In the genomic region with DNA sequence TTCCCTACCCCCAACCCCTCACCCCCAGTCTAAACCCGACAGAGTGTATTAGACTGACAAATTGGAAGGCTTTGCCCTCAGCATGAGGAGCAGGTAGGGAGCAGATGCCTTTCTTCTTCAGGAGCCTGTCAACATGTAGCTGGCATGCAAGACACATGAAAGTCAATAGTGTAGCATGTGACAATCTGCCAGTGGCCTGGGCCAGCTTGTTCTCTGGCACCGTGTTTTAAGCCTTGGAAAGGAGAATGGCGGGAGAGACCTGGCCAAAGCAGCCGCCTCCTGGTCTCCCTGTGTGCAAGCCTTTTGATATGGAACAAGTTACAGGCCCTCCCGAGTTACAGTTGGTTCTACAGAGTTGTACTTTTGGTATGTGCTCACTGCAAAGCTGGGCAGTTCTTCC, we compare ENCODE assay signal across 21 mouse cellular contexts. TPM values are rescaled to one million over a fixed set of nuclear protein-coding genes. Genes with fewer than 3 reads are reported as not detected.
DNase-seq lines count a peak whose midpoint lies in the region; ATAC-seq and TF ChIP-seq lines count a peak whose summit lies in the region.
"Had no signal": no experiment of that assay in that cellular context is flagged by ENCODE, and none has a peak within 500 bp of the region (broad histone marks: within the 10 kb centered on the region; RNA-seq: fewer than 3 reads in every experiment).

No protein-coding gene starts in this region.

- intact Hi-C loops in heart, postnatal 10 days (cut with DNase I): no loop called here

- no peak overlapping the region for H3K4me3 ChIP-seq in forebrain, postnatal 0 days (ENCODE audit: low read depth, low read length)
- H3K4me3 ChIP-seq in forebrain, embryonic 13.5 days: no peak overlapping the region
- no peak overlapping the region for H3K4me3 ChIP-seq in lung, postnatal 0 days (ENCODE audit: low read depth, low read length)
- H3K4me3 ChIP-seq: erythroblast, embryonic 14.5 days; heart, embryonic 10.5 days; hindbrain, embryonic 10.5 days; limb, embryonic 15.5 days; myocyte; neural tube, embryonic 15.5 days had no signal

- no peak overlapping the region for H3K4me2 ChIP-seq in forebrain, postnatal 0 days (ENCODE audit: low read depth)
- H3K4me2 ChIP-seq in forebrain, embryonic 13.5 days: no peak overlapping the region
- no peak overlapping the region for H3K4me2 ChIP-seq in lung, postnatal 0 days (replicated peaks; ENCODE audit: low read depth, low read length)
- H3K4me2 ChIP-seq: limb, embryonic 15.5 days; neural tube, embryonic 15.5 days had no signal

- DNase-seq in forebrain, postnatal 0 days: no peak
- DNase-seq in heart, postnatal 10 days: peak; percentile 60 to 64
- DNase-seq in heart, postnatal 4 days: no peak
- peak; percentile 57 for DNase-seq in cerebellum, adult 11-12 months
- DNase-seq in cerebellum, postnatal 14 days: peak; percentile 83 to 85
- no peak for DNase-seq in lung, postnatal 0 days (ENCODE audit: low spot score)
- no peak for DNase-seq in thymus, adult 18-20 months
- DNase-seq: adrenal gland, adult 2 months; kidney, adult 8-10 months; kidney, postnatal 4 days; lung, adult 2 months; midbrain, embryonic 14.5 days; right cerebral cortex, postnatal 4 days had no signal

- H3K9me3 ChIP-seq in forebrain, postnatal 0 days (ENCODE audit: low read length): no peaks in the 10 kb centered on the region
- H3K9me3 ChIP-seq in forebrain, embryonic 13.5 days (replicated peaks): no peaks in the 10 kb centered on the region; the same call in 1 of the 2 replicates
- H3K9me3 ChIP-seq in lung, postnatal 0 days (ENCODE audit: low read length): no peaks in the 10 kb centered on the region
- H3K9me3 ChIP-seq: heart, embryonic 10.5 days; limb, embryonic 15.5 days; neural tube, embryonic 15.5 days had no signal

- H3K36me3 ChIP-seq in forebrain, postnatal 0 days (ENCODE audit: insufficient read depth): peaks cover 24% of the 10 kb centered on the region; the same call in 1 of the 2 replicates
- peaks cover 48% of the 10 kb centered on the region for H3K36me3 ChIP-seq in forebrain, embryonic 13.5 days (ENCODE audit: poor library complexity, severe bottlenecking)
- H3K36me3 ChIP-seq in lung, postnatal 0 days (ENCODE audit: insufficient read depth, low read length): 0 out of 2 replicates have a peak, but pooled peaks cover 9% of the 10 kb centered on the region

- no peaks in the 10 kb centered on the region for H3K27me3 ChIP-seq in forebrain, postnatal 0 days (ENCODE audit: insufficient read depth, low read length)
- no peaks in the 10 kb centered on the region for H3K27me3 ChIP-seq in forebrain, embryonic 13.5 days
- H3K27me3 ChIP-seq in lung, postnatal 0 days (replicated peaks; ENCODE audit: insufficient read depth, low read length): no peaks in the 10 kb centered on the region
- H3K27me3 ChIP-seq: limb, embryonic 15.5 days; neural tube, embryonic 15.5 days had no signal

- ATAC-seq in forebrain, postnatal 0 days: peak; percentile 17; the same call in 1 of the 2 replicates
- no peak for ATAC-seq in forebrain, embryonic 13.5 days
- no peak for ATAC-seq in lung, postnatal 0 days
- ATAC-seq: inflammation-experienced regulatory T-cells, adult 6 months had no signal

- no peak overlapping the region for H3K27ac ChIP-seq in forebrain, postnatal 0 days (ENCODE audit: low read depth, low read length)
- no peak overlapping the region for H3K27ac ChIP-seq in forebrain, embryonic 13.5 days
- H3K27ac ChIP-seq in lung, postnatal 0 days (ENCODE audit: low read length): no peak overlapping the region
- H3K27ac ChIP-seq: heart, embryonic 10.5 days; hindbrain, embryonic 10.5 days; limb, embryonic 15.5 days; neural tube, embryonic 15.5 days had no signal

- H3K9ac ChIP-seq in forebrain, postnatal 0 days: no peak overlapping the region
- no peak overlapping the region for H3K9ac ChIP-seq in forebrain, embryonic 13.5 days
- H3K9ac ChIP-seq in lung, postnatal 0 days (replicated peaks; ENCODE audit: low read depth): no peak overlapping the region
- H3K9ac ChIP-seq: limb, embryonic 15.5 days; neural tube, embryonic 15.5 days had no signal

- H3K4me1 ChIP-seq in forebrain, postnatal 0 days (ENCODE audit: insufficient read depth): no peaks in the 10 kb centered on the region
- H3K4me1 ChIP-seq in forebrain, embryonic 13.5 days: peaks cover 29% of the 10 kb centered on the region
- H3K4me1 ChIP-seq in lung, postnatal 0 days (ENCODE audit: insufficient read depth, low read depth, low read length): peaks cover 14% of the 10 kb centered on the region; the same call in 1 of the 2 replicates

- TF ChIP-seq CTCF in forebrain, postnatal 0 days (IDR thresholded peaks at IDR 0.05; ENCODE audit: low read depth): no peak
- TF ChIP-seq CTCF in lung, postnatal 0 days (IDR thresholded peaks at IDR 0.05): no peak

- WGBS in forebrain, postnatal 0 days: 47% methylated on average over 5 of the region's 5 CpGs
- WGBS in forebrain, embryonic 13.5 days: 83% methylated on average over 5 of the region's 5 CpGs
- WGBS in lung, postnatal 0 days: 74% methylated on average over 5 of the region's 5 CpGs

- no peak for TF ChIP-seq EP300 in lung, postnatal 0 days (IDR thresholded peaks at IDR 0.05)

RNA-seq across cellular contexts. Expression of a gene that starts 47.5 kb away (rescaled TPM):
- 87.2 and 104 TPM in 2 replicates for total RNA-seq in forebrain, postnatal 0 days (2014; rRNA removed)
- polyA plus RNA-seq in forebrain, postnatal 0 days (2015; fragmentation: Nextera tagmentation; extraction: Ambion mirVana): 85.9 and 104 TPM in 2 replicates
- 201 and 207 TPM in 2 replicates for polyA plus RNA-seq in forebrain, embryonic 13.5 days (2015; fragmentation: Nextera tagmentation; extraction: Ambion mirVana)
- total RNA-seq in heart, postnatal 10 days (2021): 10 to 100 TPM; 82.1 to 91.4 TPM
- 100 to 1,000 TPM; 120 to 130 TPM for total RNA-seq in heart, postnatal 4 days (2021)
- polyA plus RNA-seq in lung, postnatal 0 days (2015; fragmentation: Nextera tagmentation; extraction: Ambion mirVana): 49.1 and 58.6 TPM in 2 replicates

Comparison
In these comparisons a context has a peak if more than half of its experiments do, and no peak if none do; other contexts are left out.
1. DNase-seq: peak in heart, postnatal 10 days (2 of 2), cerebellum, adult 11-12 months (single experiment) and cerebellum, postnatal 14 days (2 of 2); none in forebrain, postnatal 0 days (single experiment), heart, postnatal 4 days (single experiment), lung, postnatal 0 days (single experiment) and thymus, adult 18-20 months (0 of 2).